Mouse (Mus musculus) cortical plate, adult 2 months (tissue): ENCODE measurements at regions not wholly inside any gene's neighbourhood (a gene's known extent, or its start where the extent isn't known, plus 50 kb on each side); places are given as distances from the start of the nearest gene placed in this dataset.

ENCODE experiments used
- CTCF ChIP-seq: fragments of 200-500 bp; IDR thresholded peaks from 2 replicates; pipeline ENCODE4 v1.5.1; 2011; ENCODE audit warnings: mild to moderate bottlenecking, control low read depth, low read length; ENCODE audit not compliant: insufficient read depth; ENCODE audit errors: extremely low read depth
- POLR2A ChIP-seq: fragments of 200-500 bp; IDR thresholded peaks from 2 replicates; pipeline ENCODE4 v1.6.1; 2011; ENCODE audit warnings: mild to moderate bottlenecking, low read length, control low read depth; ENCODE audit not compliant: insufficient read depth; ENCODE audit errors: extremely low read depth

- TF ChIP-seq CTCF = peak; percentile 75
- TF ChIP-seq POLR2A = no peak
Observed at GRCm38 (mm10) chr6:51206712-51207505, 225.6 kb upstream of the Nfe2l3 start.
